Mouse (Mus musculus) cortical plate, adult 2 months (tissue): ENCODE measurements at regions not wholly inside any gene's neighbourhood (a gene's known extent, or its start where the extent isn't known, plus 50 kb on each side); places are given as distances from the start of the nearest gene placed in this dataset.

ENCODE experiments used
- H3K27ac ChIP-seq: fragments of 200-500 bp; 2 replicates; pipeline ENCODE4 v1.5.1; 2012; ENCODE audit warnings: low read length, control low read depth, inconsistent platforms; ENCODE audit not compliant: insufficient read depth
- H3K4me1 ChIP-seq: fragments of 200-500 bp; 2 replicates; pipeline ENCODE4 v1.6.1; 2011; ENCODE audit warnings: low read length; ENCODE audit not compliant: control insufficient read depth, insufficient read depth
- H3K4me3 ChIP-seq: fragments of 200-500 bp; 2 replicates; pipeline ENCODE4 v1.5.1; 2011; ENCODE audit warnings: mild to moderate bottlenecking, low read length, control low read depth; ENCODE audit not compliant: insufficient read depth
- CTCF ChIP-seq: fragments of 200-500 bp; IDR thresholded peaks from 2 replicates; pipeline ENCODE4 v1.5.1; 2011; ENCODE audit warnings: mild to moderate bottlenecking, control low read depth, low read length; ENCODE audit not compliant: insufficient read depth; ENCODE audit errors: extremely low read depth
- POLR2A ChIP-seq: fragments of 200-500 bp; IDR thresholded peaks from 2 replicates; pipeline ENCODE4 v1.6.1; 2011; ENCODE audit warnings: mild to moderate bottlenecking, low read length, control low read depth; ENCODE audit not compliant: insufficient read depth; ENCODE audit errors: extremely low read depth

DNA sequence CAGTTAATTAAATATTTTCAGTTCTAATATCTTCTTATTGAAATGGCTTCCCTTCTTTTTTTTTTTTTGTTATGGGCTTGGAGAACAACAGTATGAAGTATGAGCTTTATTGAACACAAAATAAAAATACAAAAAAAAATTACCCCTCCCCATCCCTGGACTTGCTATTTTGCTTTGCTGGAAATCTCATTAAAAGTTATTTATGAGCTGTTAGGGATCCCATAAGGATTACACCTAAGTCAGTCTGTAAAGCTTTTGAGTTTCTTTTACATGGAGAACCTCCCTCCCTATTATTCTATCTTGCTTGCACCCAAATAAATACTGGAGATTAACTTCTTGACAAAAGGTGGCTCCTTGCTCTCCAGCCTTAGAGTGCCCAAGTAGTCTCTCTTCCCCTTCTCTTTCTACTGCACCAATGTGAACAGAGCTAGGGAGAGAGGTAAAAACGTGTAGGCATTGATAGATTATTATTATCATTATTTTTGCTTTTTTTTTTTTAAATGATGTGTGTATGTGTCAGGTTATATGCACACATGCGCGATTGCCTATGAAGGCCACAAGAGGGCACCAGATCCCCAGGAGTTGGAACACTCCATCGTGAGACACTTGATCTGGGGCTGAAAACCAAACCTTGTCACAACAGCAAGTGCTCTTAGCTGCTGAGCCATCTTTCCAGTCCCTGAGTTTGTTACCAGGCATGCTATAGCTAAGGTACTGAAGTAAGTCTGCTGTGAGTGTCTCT lies 186.6 kb upstream of the Habp2 start:
- no peak for TF ChIP-seq POLR2A
- TF ChIP-seq CTCF = no peak
- Histone ChIP-seq H3K4me1 (no peaks in the 10 kb centered on the region), H3K27ac (no peak overlapping the region), H3K4me3 (no peak overlapping the region)

DNA sequence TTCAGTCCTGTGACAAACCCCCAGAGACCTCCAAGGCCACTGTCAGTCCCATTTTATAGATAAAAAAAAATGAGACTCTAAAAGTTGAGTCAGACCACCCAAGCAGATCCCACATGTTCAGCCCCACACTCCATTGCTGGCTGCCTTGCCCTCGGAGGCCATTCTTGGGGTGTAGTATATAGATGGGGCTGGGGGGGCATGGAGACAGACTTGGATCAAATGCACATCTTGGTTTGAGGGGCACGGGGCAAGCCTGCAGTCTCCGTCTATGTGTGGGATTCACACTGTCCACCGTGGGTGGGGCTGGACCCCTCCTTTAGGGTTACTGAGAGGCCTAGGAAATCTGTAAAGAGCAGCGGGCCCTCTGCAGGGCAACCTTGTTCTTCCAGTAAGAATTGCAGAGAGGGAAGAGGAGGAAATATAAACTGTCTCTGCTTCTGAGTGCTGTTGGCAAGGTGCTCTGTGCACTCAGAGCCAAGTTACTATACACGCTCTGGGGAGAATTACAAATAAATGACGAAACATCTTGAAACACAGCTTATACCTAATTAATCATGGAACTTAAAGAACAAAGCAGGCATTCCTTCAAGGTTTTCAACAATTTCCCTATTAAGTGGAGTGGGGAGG lies 184.4 kb upstream of the Habp2 start:
- no peak overlapping the region for H3K27ac ChIP-seq
- no peak overlapping the region for H3K4me3 ChIP-seq
- no peaks in the 10 kb centered on the region for H3K4me1 ChIP-seq
- TF ChIP-seq CTCF = no peak
- TF ChIP-seq POLR2A = no peak

DNA sequence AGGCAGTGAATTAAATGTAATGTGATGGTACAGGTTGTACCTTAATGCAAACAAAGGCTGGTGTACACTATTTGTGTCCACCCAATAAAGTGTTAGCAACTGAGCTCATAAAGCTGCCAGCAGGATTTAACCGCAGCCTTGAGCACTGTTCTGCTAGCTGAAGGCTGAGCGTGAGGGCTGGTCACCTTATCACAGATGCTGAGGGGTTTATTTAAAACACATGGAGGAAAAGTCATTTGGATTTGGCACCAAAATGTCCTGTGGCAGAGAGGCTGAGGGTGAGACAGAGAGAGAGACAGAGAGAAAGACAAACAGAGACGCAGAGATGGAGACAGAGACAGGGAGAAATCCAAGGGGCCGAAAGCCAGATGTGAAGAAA lies 181.9 kb upstream of the Habp2 start:
- H3K4me1 ChIP-seq = no peaks in the 10 kb centered on the region
- TF ChIP-seq CTCF = no peak
- TF ChIP-seq POLR2A = no peak
- H3K4me3 ChIP-seq = no peak overlapping the region
- H3K27ac ChIP-seq = no peak overlapping the region

DNA sequence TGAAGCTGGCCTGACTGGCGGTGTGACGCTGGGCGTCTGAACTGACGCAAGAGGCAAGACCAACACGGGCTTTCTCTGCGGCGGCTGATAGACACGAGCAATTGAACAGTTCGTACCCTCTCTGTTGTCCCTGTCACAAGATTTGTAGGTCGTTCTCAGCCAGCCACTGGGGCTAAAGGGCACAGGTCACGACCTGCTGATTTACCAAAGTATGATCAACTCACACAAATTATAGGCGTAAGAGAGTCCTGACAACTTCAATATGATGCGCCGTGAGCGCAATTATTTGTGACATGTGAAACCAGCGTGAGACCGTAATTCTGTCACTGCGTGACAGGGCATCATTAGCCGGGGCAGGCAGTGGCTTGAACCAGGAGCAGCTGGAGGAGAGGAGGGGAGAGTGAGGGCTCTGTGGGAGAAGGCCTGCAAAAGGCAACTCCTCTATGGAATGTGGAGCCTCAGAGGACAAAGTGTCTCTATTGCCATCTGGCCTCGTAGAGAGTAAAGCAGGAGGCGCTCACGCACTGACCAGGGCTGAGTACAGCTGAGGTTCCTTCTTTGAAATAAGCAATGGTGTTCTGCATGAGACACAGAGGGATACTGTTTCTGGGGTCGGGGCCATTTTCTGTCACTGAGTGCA lies 181.4 kb upstream of the Habp2 start:
- no peak overlapping the region for H3K4me3 ChIP-seq
- H3K4me1 ChIP-seq = no peaks in the 10 kb centered on the region
- no peak for TF ChIP-seq CTCF
- TF ChIP-seq POLR2A = no peak
- no peak overlapping the region for H3K27ac ChIP-seq

DNA sequence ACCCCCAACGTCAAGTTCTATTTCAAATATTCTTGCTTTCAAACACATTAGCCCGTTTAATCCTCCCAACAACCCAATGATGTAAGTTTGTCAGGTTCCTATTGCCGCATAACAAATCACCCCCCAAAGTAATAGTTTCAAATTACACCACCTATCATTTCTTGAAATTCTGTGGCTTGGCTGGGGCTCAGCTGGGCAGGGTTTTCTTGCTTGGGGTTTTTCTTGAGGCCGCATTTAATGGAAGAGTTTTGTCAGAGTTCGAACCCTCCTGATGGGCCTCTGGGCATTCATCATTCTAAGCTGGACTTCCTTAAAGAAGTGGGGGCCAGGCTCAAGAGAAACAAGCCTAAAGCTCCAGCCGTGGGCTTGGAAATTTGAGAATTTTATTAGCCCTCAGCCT lies 178.1 kb upstream of the Habp2 start:
- Histone ChIP-seq H3K4me1 (no peaks in the 10 kb centered on the region), H3K4me3 (no peak overlapping the region), H3K27ac (no peak overlapping the region)
- no peak for TF ChIP-seq POLR2A
- no peak for TF ChIP-seq CTCF

DNA sequence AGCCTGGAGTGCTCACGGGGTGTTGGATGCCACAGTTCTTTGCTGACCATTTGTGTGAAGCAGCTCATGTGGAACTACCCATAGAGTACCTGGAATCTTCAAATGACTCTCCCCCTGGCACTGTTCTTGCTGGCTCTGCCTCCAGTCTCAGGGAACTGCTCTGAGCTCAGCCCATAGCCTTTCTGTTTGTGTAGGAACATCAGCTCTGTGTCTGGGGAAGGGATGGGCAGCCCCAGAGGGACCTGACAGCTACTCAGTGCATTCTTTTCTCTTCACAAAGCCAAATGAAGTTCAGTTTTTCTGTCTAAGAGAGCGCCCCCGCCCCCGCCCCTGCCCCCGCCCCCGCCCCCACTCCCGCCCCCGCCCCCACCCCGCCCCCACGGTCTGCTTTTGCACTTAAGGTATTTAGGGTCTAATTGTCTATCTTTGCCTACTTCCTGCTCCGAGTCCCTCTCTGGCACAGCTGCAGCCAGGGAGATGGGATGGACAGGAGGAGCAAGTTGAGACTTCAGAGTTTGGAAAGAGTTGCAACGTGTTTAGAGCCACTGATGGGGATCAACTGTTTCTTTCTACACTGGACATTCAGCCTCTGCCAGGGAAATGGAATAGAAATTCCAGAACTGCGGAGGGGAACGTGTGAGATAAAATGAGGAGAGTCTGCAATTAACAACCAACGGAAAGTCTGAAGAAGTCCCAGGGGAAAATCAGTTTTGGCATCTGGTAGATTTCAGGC lies 171.2 kb upstream of the Habp2 start:
- Histone ChIP-seq H3K4me3 (no peak overlapping the region), H3K4me1 (no peaks in the 10 kb centered on the region), H3K27ac (no peak overlapping the region)
- no peak for TF ChIP-seq POLR2A
- TF ChIP-seq CTCF = no peak

DNA sequence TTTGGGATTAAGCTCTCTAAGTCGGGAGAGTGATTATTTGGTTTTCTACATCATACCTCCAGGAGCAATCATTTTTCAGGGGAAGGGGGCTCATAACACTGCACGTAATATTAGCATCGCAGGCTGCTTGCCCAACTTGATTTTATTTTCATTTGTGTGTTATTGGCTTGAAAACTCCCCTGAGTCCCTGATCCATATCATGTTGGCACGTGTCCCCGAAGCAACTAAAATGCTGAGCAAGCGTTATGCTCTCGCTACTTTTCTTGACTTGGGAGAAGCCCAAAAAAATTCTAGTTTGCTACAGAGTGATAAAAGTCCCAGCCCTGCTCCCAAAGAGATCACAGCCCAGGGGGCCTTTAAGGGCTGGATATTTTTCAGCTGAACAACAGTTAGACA lies 170.7 kb upstream of the Habp2 start:
- no peak overlapping the region for H3K27ac ChIP-seq
- H3K4me3 ChIP-seq = no peak overlapping the region
- no peaks in the 10 kb centered on the region for H3K4me1 ChIP-seq
- TF ChIP-seq CTCF (no peak), POLR2A (no peak)

DNA sequence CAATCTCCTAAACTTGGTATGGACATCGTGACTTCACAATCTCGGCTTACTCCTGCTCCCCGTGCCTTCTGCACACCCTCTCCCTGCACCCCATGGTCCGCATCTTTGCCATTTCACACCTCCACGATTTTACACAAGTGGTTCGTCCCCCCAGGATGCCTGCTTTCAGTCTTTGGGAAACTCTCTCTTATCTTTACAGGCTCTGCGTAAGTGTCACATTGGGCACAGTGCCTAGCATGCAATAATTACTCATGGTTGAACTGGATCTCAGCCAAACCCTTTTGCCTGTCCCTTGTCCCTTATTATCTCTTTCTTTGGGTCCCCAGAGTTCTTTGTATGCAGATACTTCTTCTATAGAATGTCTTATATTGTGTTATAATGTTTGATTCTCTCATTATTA lies 166.2 kb upstream of the Habp2 start:
- Histone ChIP-seq H3K4me1 (no peaks in the 10 kb centered on the region), H3K4me3 (no peak overlapping the region), H3K27ac (no peak overlapping the region)
- TF ChIP-seq POLR2A (no peak), CTCF (no peak)

DNA sequence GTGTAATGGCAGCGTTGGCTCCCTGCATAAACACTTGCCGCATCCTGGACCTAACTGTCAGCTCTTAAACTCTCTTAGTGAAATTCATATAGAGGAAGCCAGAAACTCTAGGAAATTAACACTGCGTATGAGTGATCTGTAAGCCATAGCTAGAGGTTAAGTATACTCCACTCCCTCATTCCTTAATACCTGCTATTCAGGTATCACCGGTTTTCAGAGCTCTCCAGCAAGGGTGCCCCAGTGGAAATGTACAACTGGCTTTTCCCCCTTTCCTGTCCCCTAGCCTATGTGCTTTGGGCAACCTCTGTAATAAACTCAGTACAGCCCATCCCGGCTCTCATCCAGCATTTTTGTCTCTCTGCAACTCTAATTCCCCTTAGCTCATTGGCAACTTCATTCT lies 164.8 kb upstream of the Habp2 start:
- Histone ChIP-seq H3K4me3 (no peak overlapping the region), H3K27ac (no peak overlapping the region), H3K4me1 (no peaks in the 10 kb centered on the region)
- TF ChIP-seq POLR2A = no peak
- no peak for TF ChIP-seq CTCF

DNA sequence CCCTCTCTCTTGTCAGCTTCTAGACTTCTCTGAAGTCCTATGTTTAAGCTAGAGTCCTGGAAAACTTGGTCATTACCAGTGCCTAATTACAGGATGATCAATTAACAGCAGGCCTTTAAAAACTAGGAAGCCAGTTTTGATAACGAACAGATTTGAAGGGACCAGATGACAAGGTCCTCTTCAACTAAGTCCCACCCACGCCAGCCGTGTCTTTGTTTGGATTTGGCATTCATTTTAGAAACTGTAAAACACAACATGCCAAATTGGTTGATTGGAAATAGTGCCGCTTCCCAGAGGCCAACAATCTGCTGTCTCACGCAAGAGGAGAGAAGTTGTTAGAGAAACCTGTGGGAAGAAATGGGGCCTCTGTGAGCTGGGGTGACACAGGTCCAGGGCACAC lies 155.4 kb upstream of the Habp2 start:
- Histone ChIP-seq H3K4me3 (no peak overlapping the region), H3K27ac (no peak overlapping the region), H3K4me1 (no peaks in the 10 kb centered on the region)
- TF ChIP-seq POLR2A (no peak), CTCF (no peak)
